Mouse (Mus musculus) embryonic facial prominence, embryonic 15.5 days (tissue): ENCODE data around the gene Lrrd1. TPM values are rescaled to one million over a fixed set of nuclear protein-coding genes. Genes with fewer than 3 reads are reported as not detected.
"Not testable (repeated sequence)": the region's sequence is repeated elsewhere in the genome, so short reads cannot be mapped to it uniquely, and the experiment has no call there.

ENCODE experiments used
- ATAC-seq: fragments of 200-750 bp; cut with Nextera tagmentation; 2 replicates; pipeline ENCODE4 v1.8.0; 2017; ENCODE audit warnings: low read depth, moderate TSS enrichment; ENCODE audit not compliant: insufficient number of reproducible peaks, low FRiP score, low TSS enrichment
- H3K27ac ChIP-seq: fragments of 300-500 bp; sonication (generic); replicated peaks from 2 replicates; pipeline ENCODE4 v1.5.1; 2015; ENCODE audit warnings: mild to moderate bottlenecking, inconsistent platforms
- H3K27me3 ChIP-seq: fragments of 300-500 bp; sonication (generic); 2 replicates; pipeline ENCODE4 v1.6.1; 2015; ENCODE audit warnings: inconsistent platforms
- H3K36me3 ChIP-seq: fragments of 300-500 bp; sonication (generic); 2 replicates; pipeline ENCODE4 v1.6.1; 2015; ENCODE audit warnings: mild to moderate bottlenecking, inconsistent platforms
- H3K4me1 ChIP-seq: fragments of 300-500 bp; sonication (generic); 2 replicates; pipeline ENCODE4 v1.6.1; 2015; ENCODE audit warnings: inconsistent platforms
- H3K4me2 ChIP-seq: fragments of 300-500 bp; sonication (generic); replicated peaks from 2 replicates; pipeline ENCODE4 v1.6.1; 2015; ENCODE audit warnings: mild to moderate bottlenecking, inconsistent platforms
- H3K4me3 ChIP-seq: fragments of 300-500 bp; sonication (generic); replicated peaks from 2 replicates; pipeline ENCODE4 v1.5.1; 2015; ENCODE audit warnings: mild to moderate bottlenecking, inconsistent platforms
- H3K9ac ChIP-seq: fragments of 300-500 bp; sonication (generic); 2 replicates; pipeline ENCODE4 v1.6.1; 2015; ENCODE audit warnings: inconsistent platforms
- H3K9me3 ChIP-seq: fragments of 300-500 bp; sonication (generic); replicated peaks from 2 replicates; pipeline ENCODE4 v1.6.1; 2016; ENCODE audit warnings: inconsistent platforms
- WGBS: fragments of 180-500 bp; shearing (Covaris S2); methylation state at CpG from one replicate; pipeline ENCODE4 v1.1.7; 2015; 5-methylcytosine and 5-hydroxymethylcytosine counted together
- polyA plus RNA-seq: library from polyadenylated mRNA; unstranded; fragments of >200 nt; fragmentation: Nextera tagmentation; extraction: Ambion mirVana; gene quantifications from 2 replicates; pipeline ENCODE4 v1.2.1, GENCODE M21; 2015

Lrrd1 gene
- 0.09 and 0.11 TPM in 2 replicates for polyA plus RNA-seq

DNA sequence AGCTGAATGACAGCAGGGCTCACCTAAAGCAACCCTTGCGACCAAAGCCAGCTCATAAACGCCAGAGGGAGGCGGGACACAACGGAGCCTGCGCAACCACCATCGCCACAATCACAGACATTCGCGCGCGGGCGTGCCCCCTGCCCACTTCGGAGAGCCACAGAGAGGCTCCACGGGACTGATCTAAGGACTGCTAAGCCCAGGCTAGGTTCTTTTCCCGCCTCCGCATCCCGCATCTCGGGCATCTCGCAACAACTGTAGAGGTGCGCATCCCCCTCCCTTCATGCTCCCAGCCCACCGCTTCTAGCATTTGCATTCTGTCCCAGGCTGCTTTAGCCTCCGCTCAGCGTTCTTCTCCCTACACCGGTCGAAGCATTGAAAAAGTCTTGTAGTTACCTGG, at the start of gene Lrrd1:
Lrrd1 (plus strand) TSS at position 148 of the 400 bp plus-strand sequence.
- Histone ChIP-seq H3K4me1 (peaks cover 2% of the 10 kb centered on the region; the same call in 1 of the 2 replicates), H3K36me3 (no peaks in the 10 kb centered on the region), H3K4me3 (peak within 1 kb of the TSS; percentile 35), H3K9ac (no peak within 1 kb of the TSS), H3K4me2 (peak within 1 kb of the TSS; percentile 60), H3K27ac (no peak within 1 kb of the TSS), H3K9me3 (no peaks in the 10 kb centered on the region), H3K27me3 (no peaks in the 10 kb centered on the region)
- WGBS, result 3% methylated on average over 24 of the region's 24 CpGs
- no peak for ATAC-seq

DNA sequence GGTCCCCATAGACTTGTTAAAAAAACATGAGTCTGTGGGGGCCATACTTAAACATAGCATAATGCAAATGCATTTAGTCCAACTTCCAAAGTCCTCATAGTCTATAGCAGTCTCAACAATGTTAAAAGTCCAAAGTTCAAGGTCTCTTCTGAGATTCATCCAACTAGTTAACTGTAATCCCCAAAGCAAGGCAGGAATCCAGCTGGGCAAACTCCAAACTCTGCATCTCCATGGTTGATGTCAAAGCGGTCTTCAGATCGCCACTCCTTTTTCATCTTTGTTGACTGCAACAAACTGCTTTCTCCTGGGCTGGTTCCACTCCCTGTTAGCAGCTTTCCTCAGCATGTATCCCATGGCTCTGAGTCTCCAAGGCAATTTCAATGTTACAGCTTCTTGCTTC, 47.9 kb upstream of the Lrrd1 start:
- H3K27ac ChIP-seq, H3K4me2 ChIP-seq, H3K9me3 ChIP-seq, H3K4me1 ChIP-seq, ATAC-seq, H3K4me3 ChIP-seq, H3K36me3 ChIP-seq, H3K27me3 ChIP-seq, H3K9ac ChIP-seq: not testable (repeated sequence)
- 97% methylated on average over 2 of the region's 2 CpGs for WGBS

DNA sequence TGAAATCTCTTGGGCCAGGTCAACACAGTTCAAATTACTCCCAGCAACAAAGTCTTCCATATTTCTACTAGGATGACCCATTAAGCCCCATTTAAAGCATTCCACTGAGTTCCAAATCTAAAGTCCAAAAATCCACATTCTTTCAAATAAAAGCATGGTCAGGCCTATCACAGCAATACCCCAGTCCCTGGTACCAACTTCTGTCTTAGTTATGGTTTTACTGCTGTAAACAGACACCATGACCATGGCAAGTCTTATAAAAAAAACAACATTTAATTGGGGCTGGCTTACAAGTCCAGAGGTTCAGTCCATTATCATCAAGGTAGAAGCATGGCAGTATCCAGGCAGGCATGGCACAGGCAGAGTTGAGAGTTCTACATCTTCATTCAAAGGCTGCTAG, 46.3 kb upstream of the Lrrd1 start:
- ATAC-seq, H3K4me3 ChIP-seq, H3K9me3 ChIP-seq, H3K9ac ChIP-seq, H3K27me3 ChIP-seq, H3K4me1 ChIP-seq, H3K27ac ChIP-seq, H3K36me3 ChIP-seq, H3K4me2 ChIP-seq: not testable (repeated sequence)

- Histone ChIP-seq H3K4me1 (0 out of 2 replicates have a peak, but pooled peaks cover 3% of the 10 kb centered on the region), H3K4me3 (no peak overlapping the region), H3K27me3 (no peaks in the 10 kb centered on the region), H3K9me3 (no peaks in the 10 kb centered on the region), H3K4me2 (no peak overlapping the region), H3K9ac (no peak overlapping the region), H3K36me3 (no peaks in the 10 kb centered on the region), H3K27ac (no peak overlapping the region)
- ATAC-seq, result no peak
- WGBS, result 79% methylated on average over 1 of the region's 1 CpGs
Observed at GRCm38 (mm10) chr5:3800041-3800440, 44.9 kb upstream of the Lrrd1 start.

GRCm38 (mm10) chr5:3800881-3801280, 44.1 kb upstream of the Lrrd1 start:
- no peaks in the 10 kb centered on the region for H3K36me3 ChIP-seq
- no peaks in the 10 kb centered on the region for H3K9me3 ChIP-seq
- H3K27ac ChIP-seq, result no peak overlapping the region
- H3K4me2 ChIP-seq, result no peak overlapping the region
- H3K27me3 ChIP-seq, result no peaks in the 10 kb centered on the region
- H3K9ac ChIP-seq, result no peak overlapping the region
- H3K4me3 ChIP-seq, result no peak overlapping the region; the same call in 1 of the 2 replicates
- H3K4me1 ChIP-seq, result 0 out of 2 replicates have a peak, but pooled peaks cover 3% of the 10 kb centered on the region
- 78% methylated on average over 4 of the region's 4 CpGs for WGBS
- ATAC-seq, result no peak

DNA sequence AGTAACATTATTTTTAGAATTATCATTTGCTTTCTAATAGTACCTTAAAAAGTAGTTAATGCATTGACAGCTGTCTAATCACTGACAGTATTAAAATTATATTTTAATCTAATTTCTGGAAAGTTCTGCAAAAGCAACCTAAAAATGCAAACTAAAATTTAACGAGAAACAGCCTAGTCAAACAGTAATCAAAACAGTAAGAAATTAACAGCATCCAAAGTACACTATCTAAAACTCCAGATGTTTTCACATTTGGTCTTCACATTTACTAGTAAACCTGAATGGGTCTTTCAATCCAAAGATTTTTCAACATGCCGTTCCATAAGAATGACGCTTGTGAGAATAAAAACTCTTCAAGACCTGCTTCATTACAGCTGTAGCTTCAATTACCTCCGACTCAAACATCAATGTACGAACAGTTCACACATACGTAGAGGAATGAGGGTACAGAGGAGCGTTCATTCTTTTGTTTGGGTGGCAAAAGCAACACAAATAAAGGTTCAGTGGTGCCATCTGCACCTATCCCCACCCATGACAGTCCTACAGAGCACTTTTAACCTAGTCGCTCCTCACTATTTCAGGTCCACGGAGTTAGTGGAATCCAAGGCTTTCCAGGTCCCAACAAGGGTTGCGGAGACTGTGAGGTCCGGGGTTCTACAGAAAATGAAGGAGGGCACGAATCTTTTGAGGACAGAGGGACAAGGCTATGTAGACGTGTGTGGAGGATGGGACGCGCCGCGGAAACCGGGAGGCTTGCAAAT, 43.1 kb upstream of the Lrrd1 start:
- Histone ChIP-seq H3K27me3 (no peaks in the 10 kb centered on the region), H3K36me3 (no peaks in the 10 kb centered on the region), H3K4me2 (peak overlapping the region; percentile 79), H3K4me3 (peak overlapping the region; percentile 93), H3K4me1 (0 out of 2 replicates have a peak, but pooled peaks cover 3% of the 10 kb centered on the region), H3K9me3 (no peaks in the 10 kb centered on the region), H3K9ac (peak overlapping the region; percentile 82), H3K27ac (peak overlapping the region; percentile 93)
- 3% methylated on average over 18 of the region's 18 CpGs for whole genome bisulfite sequencing
- ATAC-seq, result no peak

DNA sequence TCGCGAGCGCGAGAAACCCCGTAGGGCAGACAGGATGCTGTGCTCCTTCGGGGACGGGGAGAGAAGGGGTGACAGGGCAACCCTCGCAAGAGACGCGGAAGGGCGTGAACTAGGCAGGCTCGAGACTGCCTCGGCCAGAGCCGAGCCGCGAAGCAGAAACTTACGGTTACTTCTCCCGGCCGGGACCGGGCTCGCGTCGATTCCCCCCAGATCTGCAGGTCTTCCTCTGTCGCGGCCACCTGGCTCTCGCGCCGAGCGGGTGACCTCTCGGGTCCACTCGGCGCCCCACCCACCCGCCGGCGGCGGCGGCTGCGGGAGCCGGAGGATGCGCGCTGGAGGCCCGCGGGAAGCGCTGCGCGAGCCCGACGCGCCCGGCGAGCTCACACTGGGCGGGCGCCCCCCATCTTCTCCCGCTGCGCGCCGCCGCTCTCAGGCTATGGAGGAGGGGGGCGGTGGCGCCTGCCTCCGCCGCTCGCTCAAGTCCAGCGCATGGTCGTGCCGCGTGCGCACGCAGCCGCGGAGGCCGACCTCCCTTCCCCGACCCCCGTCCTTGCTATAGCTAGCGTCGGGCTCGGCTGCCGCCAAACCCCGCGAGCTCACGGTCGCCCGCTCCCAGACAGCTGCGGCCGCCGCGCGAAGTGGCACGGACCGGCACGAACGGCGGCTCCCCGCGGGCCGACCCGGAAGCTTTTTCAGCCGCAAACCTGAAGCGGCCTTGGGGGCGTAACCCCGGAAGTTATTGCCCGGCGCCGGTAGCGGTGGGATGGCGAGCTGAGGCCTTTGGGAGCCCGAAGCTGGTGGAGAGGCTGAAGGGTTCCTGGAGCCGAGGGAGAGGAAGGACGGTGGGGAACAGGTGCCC, 42.3 kb upstream of the Lrrd1 start, which contains the start of the genes Ankib1 and Krit1:
Ankib1 (minus strand) TSS at position 493 of the 859 bp plus-strand sequence.
Krit1 (plus strand) TSS at position 752 of the 859 bp plus-strand sequence.
- under 1% methylated on average over 107 of the region's 109 CpGs for WGBS
- Histone ChIP-seq H3K9me3 (no peaks in the 10 kb centered on the region), H3K27me3 (no peaks in the 10 kb centered on the region), H3K4me3 (peak within 1 kb of the TSS; percentile 93), H3K27ac (peak within 1 kb of the TSS; percentile 93), H3K9ac (peak within 1 kb of the TSS; percentile 82), H3K4me2 (peak within 1 kb of the TSS; percentile 79), H3K36me3 (no peaks in the 10 kb centered on the region), H3K4me1 (0 out of 2 replicates have a peak, but pooled peaks cover 3% of the 10 kb centered on the region)
- peak; percentile 95 for ATAC-seq

DNA sequence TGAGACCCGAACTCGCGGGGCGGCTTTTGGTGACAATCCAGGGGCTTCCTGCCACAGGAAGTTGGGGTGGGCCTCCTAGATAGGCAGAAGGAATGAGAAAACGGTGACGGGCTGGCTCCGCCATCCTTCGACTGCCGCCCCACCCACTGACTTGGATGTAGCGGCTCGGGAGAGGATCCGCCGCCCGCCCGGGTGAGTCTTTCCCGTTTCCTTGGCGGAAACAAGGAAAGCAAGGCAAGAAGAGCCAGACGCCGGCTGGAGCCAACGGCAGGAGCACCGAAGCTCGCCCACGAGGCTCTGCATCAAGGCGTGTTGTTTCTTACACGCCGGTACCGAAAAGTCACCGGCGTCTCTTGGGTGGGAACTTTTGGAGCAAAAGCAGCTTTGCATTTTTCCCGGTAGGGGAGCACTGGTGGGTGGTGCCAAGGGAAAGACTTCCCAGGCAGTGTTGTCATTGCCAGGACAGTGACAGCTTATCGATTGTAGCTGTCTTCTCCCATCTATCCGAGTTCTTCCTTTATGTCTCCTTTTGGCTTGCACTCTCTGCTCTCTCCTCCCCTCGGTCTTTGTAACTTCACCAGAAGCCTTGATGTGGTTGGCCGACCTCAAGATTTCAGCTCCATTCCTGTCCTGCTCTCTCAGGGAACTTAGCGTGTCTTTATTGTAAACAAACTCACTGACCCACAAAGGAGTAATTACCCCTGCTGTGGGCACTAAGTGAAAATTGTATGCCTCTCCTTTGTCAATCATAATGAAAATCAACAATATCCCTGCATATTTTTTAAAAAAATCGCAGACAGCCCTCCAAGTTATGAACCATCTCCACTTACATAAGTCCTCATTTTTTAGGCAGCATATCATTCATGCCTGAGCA, 41.4 kb upstream of the Lrrd1 start:
- ATAC-seq, result peak; percentile 56
- under 1% methylated on average over 36 of the region's 36 CpGs for WGBS
- Histone ChIP-seq H3K9ac (peak overlapping the region; percentile 82), H3K4me2 (peak overlapping the region; percentile 79), H3K36me3 (0 out of 2 replicates have a peak, but pooled peaks cover 1% of the 10 kb centered on the region), H3K4me3 (peak overlapping the region; percentile 93), H3K27ac (peak overlapping the region; percentile 93), H3K4me1 (0 out of 2 replicates have a peak, but pooled peaks cover 3% of the 10 kb centered on the region), H3K27me3 (no peaks in the 10 kb centered on the region), H3K9me3 (no peaks in the 10 kb centered on the region)

GRCm38 (mm10) chr5:3808472-3808871, 36.5 kb upstream of the Lrrd1 start:
- Histone ChIP-seq H3K27ac (no peak overlapping the region), H3K9ac (no peak overlapping the region), H3K36me3 (peaks cover 21% of the 10 kb centered on the region), H3K9me3 (no peaks in the 10 kb centered on the region), H3K4me1 (no peaks in the 10 kb centered on the region), H3K4me3 (no peak overlapping the region), H3K4me2 (no peak overlapping the region), H3K27me3 (no peaks in the 10 kb centered on the region)
- 97% methylated on average over 1 of the region's 1 CpGs for WGBS
- ATAC-seq, result no peak

- Histone ChIP-seq H3K27ac (no peak overlapping the region), H3K4me2 (no peak overlapping the region), H3K9ac (no peak overlapping the region), H3K4me1 (no peaks in the 10 kb centered on the region), H3K9me3 (0 out of 2 replicates have a peak, but pooled peaks cover 7% of the 10 kb centered on the region), H3K4me3 (no peak overlapping the region), H3K36me3 (peaks cover 29% of the 10 kb centered on the region), H3K27me3 (no peaks in the 10 kb centered on the region)
- WGBS, result 77% methylated on average over 1 of the region's 1 CpGs
- no peak for ATAC-seq
Observed at GRCm38 (mm10) chr5:3834107-3834506, 10.9 kb upstream of the Lrrd1 start.
